Comparison of ENCODE assay signal across 11 mouse cellular contexts in genomic region chr11:79054161-79055152, GRCm38 (mm10).
DNase-seq lines count a peak whose midpoint lies in the region; ATAC-seq and TF ChIP-seq lines count a peak whose summit lies in the region.
"Had no signal": no experiment of that assay in that cellular context is flagged by ENCODE, and none has a peak within 500 bp of the region (broad histone marks: within the 10 kb centered on the region; RNA-seq: fewer than 3 reads in every experiment).

No protein-coding gene starts in this region.

- no peak for TF ChIP-seq CTCF in forebrain, postnatal 0 days (IDR thresholded peaks at IDR 0.05; ENCODE audit: low read depth)

- 76% methylated on average over 9 of the region's 9 CpGs for WGBS in forebrain, embryonic 12.5 days
- WGBS in forebrain, postnatal 0 days = 81% methylated on average over 8 of the region's 9 CpGs
- 62% methylated on average over 9 of the region's 9 CpGs for WGBS in neural tube, embryonic 13.5 days
- WGBS in limb, embryonic 12.5 days = 68% methylated on average over 9 of the region's 9 CpGs
- 82% methylated on average over 9 of the region's 9 CpGs for WGBS in midbrain, embryonic 11.5 days

- ATAC-seq in forebrain, embryonic 12.5 days (ENCODE audit: low FRiP score) = no peak
- no peak for ATAC-seq in forebrain, postnatal 0 days
- ATAC-seq in neural tube, embryonic 13.5 days (ENCODE audit: low read depth) = peak; percentile 24; the same call in 1 of the 2 replicates
- ATAC-seq in limb, embryonic 12.5 days (ENCODE audit: insufficient number of reproducible peaks, insufficient read depth, low FRiP score, low TSS enrichment, low read depth) = peak; percentile 22; the same call in 1 of the 2 replicates
- no peak for ATAC-seq in midbrain, embryonic 11.5 days (ENCODE audit: low FRiP score)

- DNase-seq in forebrain, postnatal 0 days = no peak
- DNase-seq in neural tube, embryonic 10.5 days (ENCODE audit: extremely low spot score, low spot score) = no peak
- DNase-seq in cerebellum, adult 9-11 months = no peak
- DNase-seq in midbrain, embryonic 11.5 days (ENCODE audit: low spot score, missing footprints) = no peak
- no peak for DNase-seq in lung, postnatal 36 days
- DNase-seq: adrenal gland, postnatal 14 days; B cell, adult 2 months; kidney, adult 9 months had no signal

- H3K27me3 ChIP-seq in forebrain, embryonic 12.5 days = no peaks in the 10 kb centered on the region
- H3K27me3 ChIP-seq in forebrain, postnatal 0 days (ENCODE audit: insufficient read depth, low read length) = no peaks in the 10 kb centered on the region
- H3K27me3 ChIP-seq in neural tube, embryonic 13.5 days = no peaks in the 10 kb centered on the region
- no peaks in the 10 kb centered on the region for H3K27me3 ChIP-seq in limb, embryonic 12.5 days
- H3K27me3 ChIP-seq in midbrain, embryonic 11.5 days (ENCODE audit: control insufficient read depth, insufficient read depth, low read length) = no peaks in the 10 kb centered on the region

- no peak overlapping the region for H3K9ac ChIP-seq in forebrain, embryonic 12.5 days
- H3K9ac ChIP-seq in forebrain, postnatal 0 days = no peak overlapping the region
- no peak overlapping the region for H3K9ac ChIP-seq in neural tube, embryonic 13.5 days
- no peak overlapping the region for H3K9ac ChIP-seq in limb, embryonic 12.5 days (replicated peaks)
- H3K9ac ChIP-seq in midbrain, embryonic 11.5 days (ENCODE audit: low read length) = no peak overlapping the region

- H3K36me3 ChIP-seq in forebrain, embryonic 12.5 days (replicated peaks) = no peaks in the 10 kb centered on the region
- no peaks in the 10 kb centered on the region for H3K36me3 ChIP-seq in forebrain, postnatal 0 days (ENCODE audit: insufficient read depth)
- no peaks in the 10 kb centered on the region for H3K36me3 ChIP-seq in neural tube, embryonic 13.5 days
- no peaks in the 10 kb centered on the region for H3K36me3 ChIP-seq in limb, embryonic 12.5 days
- H3K36me3 ChIP-seq in midbrain, embryonic 11.5 days (ENCODE audit: control insufficient read depth, insufficient read depth, low read length) = no peaks in the 10 kb centered on the region

- H3K4me3 ChIP-seq in forebrain, embryonic 12.5 days (replicated peaks) = no peak overlapping the region
- no peak overlapping the region for H3K4me3 ChIP-seq in forebrain, postnatal 0 days (ENCODE audit: low read depth, low read length)
- H3K4me3 ChIP-seq in neural tube, embryonic 13.5 days = no peak overlapping the region
- no peak overlapping the region for H3K4me3 ChIP-seq in limb, embryonic 12.5 days (replicated peaks)
- H3K4me3 ChIP-seq in midbrain, embryonic 11.5 days (ENCODE audit: low read depth, low read length) = no peak overlapping the region

- H3K9me3 ChIP-seq in forebrain, embryonic 12.5 days = no peaks in the 10 kb centered on the region
- H3K9me3 ChIP-seq in forebrain, postnatal 0 days (ENCODE audit: low read length) = no peaks in the 10 kb centered on the region
- H3K9me3 ChIP-seq in neural tube, embryonic 13.5 days = no peaks in the 10 kb centered on the region
- H3K9me3 ChIP-seq in limb, embryonic 12.5 days = no peaks in the 10 kb centered on the region
- H3K9me3 ChIP-seq in midbrain, embryonic 11.5 days (ENCODE audit: control insufficient read depth, low read length) = no peaks in the 10 kb centered on the region

- no peak overlapping the region for H3K4me2 ChIP-seq in forebrain, embryonic 12.5 days
- H3K4me2 ChIP-seq in forebrain, postnatal 0 days (ENCODE audit: low read depth) = no peak overlapping the region
- no peak overlapping the region for H3K4me2 ChIP-seq in neural tube, embryonic 13.5 days
- no peak overlapping the region for H3K4me2 ChIP-seq in limb, embryonic 12.5 days
- H3K4me2 ChIP-seq in midbrain, embryonic 11.5 days = no peak overlapping the region

- 0 out of 2 replicates have a peak overlapping the region, but pooled peaks have one; percentile 14 for H3K27ac ChIP-seq in forebrain, embryonic 12.5 days
- no peak overlapping the region for H3K27ac ChIP-seq in forebrain, postnatal 0 days (ENCODE audit: low read depth, low read length)
- peak overlapping the region; percentile 25 for H3K27ac ChIP-seq in neural tube, embryonic 13.5 days (replicated peaks)
- H3K27ac ChIP-seq in limb, embryonic 12.5 days = peak overlapping the region; percentile 69
- H3K27ac ChIP-seq in midbrain, embryonic 11.5 days (ENCODE audit: low read depth, low read length) = no peak overlapping the region

- peaks cover 36% of the 10 kb centered on the region for H3K4me1 ChIP-seq in forebrain, embryonic 12.5 days
- H3K4me1 ChIP-seq in forebrain, postnatal 0 days (ENCODE audit: insufficient read depth) = no peaks in the 10 kb centered on the region
- H3K4me1 ChIP-seq in neural tube, embryonic 13.5 days (replicated peaks) = peaks cover 59% of the 10 kb centered on the region
- peaks cover 39% of the 10 kb centered on the region for H3K4me1 ChIP-seq in limb, embryonic 12.5 days (replicated peaks)
- H3K4me1 ChIP-seq in midbrain, embryonic 11.5 days (ENCODE audit: control insufficient read depth, insufficient read depth, low read length) = peaks cover 7% of the 10 kb centered on the region

Comparison
In these comparisons a context has a peak if more than half of its experiments do, and no peak if none do; other contexts are left out.
1. H3K27ac ChIP-seq: peak in forebrain, embryonic 12.5 days (single experiment), neural tube, embryonic 13.5 days (single experiment) and limb, embryonic 12.5 days (single experiment); none in forebrain, postnatal 0 days (single experiment) and midbrain, embryonic 11.5 days (single experiment).
2. ATAC-seq: peak in neural tube, embryonic 13.5 days (single experiment) and limb, embryonic 12.5 days (single experiment); none in forebrain, embryonic 12.5 days (single experiment), forebrain, postnatal 0 days (single experiment) and midbrain, embryonic 11.5 days (single experiment).